Mouse (Mus musculus): ENCODE measurements around the gene Efhc1.

DNA sequence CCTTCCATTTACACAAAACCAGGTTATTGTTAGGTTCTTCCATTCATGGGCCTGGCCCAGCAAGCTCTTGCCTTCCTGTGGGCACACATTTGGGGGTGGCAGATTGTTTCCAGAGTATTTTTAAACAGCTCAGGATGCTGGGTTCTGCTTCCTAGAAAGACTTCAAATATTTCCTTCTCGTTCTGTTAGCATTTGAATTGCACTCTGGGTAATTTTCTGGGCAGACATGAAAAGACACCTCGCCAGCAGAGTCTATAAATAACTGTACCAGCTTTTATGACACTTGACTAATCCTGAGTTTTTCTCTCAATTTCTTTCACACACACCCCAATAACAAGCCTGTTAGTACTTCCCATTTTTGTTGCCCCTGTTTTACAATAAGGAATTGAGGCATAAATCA, 10.1 kb upstream of the Efhc1 start:
- TF ChIP-seq CTCF (IDR thresholded peaks at IDR 0.05; ENCODE audit: control insufficient read depth, insufficient read depth, insufficient read length) (no peak), MYOG (IDR thresholded peaks at IDR 0.05; ENCODE audit: control insufficient read depth, extremely low read depth, insufficient read length) (no peak), USF1 (IDR thresholded peaks at IDR 0.05; ENCODE audit: low read depth) (no peak)
